Mouse (Mus musculus) intestine, embryonic 14.5 days (tissue): ENCODE data around the gene Stap1. TPM values are rescaled to one million over a fixed set of nuclear protein-coding genes. Genes with fewer than 3 reads are reported as not detected.

Source experiments
- ATAC-seq: fragments of 200-750 bp; cut with Nextera tagmentation; replicated peaks from 2 replicates; pipeline ENCODE4 v1.8.0; 2017; ENCODE audit warnings: low read depth, moderate number of reproducible peaks, moderate TSS enrichment, moderate library complexity; ENCODE audit not compliant: low FRiP score, low TSS enrichment
- DNase-seq: peaks from one replicate; pipeline ENCODE4 v3.0.0-alpha.2; 2018; ENCODE audit warnings: low spot score
- H3K27ac ChIP-seq: fragments of 300-500 bp; sonication (generic); 2 replicates; pipeline ENCODE4 v1.5.1; 2014; ENCODE audit warnings: low read depth, mild to moderate bottlenecking, control low read depth
- H3K27me3 ChIP-seq: fragments of 300-500 bp; sonication (generic); replicated peaks from 2 replicates; pipeline ENCODE4 v1.6.1; 2014; ENCODE audit warnings: low read length, control low read depth; ENCODE audit not compliant: control insufficient read depth, insufficient read depth
- H3K36me3 ChIP-seq: fragments of 300-500 bp; sonication (generic); 2 replicates; pipeline ENCODE4 v1.6.1; 2014; ENCODE audit warnings: low read length, control low read depth; ENCODE audit not compliant: control insufficient read depth, insufficient read depth
- H3K4me1 ChIP-seq: fragments of 300-500 bp; sonication (generic); replicated peaks from 2 replicates; pipeline ENCODE4 v1.6.1; 2014; ENCODE audit warnings: low read length, control low read depth, mixed read lengths; ENCODE audit not compliant: control insufficient read depth, insufficient read depth
- H3K4me2 ChIP-seq: fragments of 300-500 bp; sonication (generic); 2 replicates; pipeline ENCODE4 v1.6.1; 2014; ENCODE audit warnings: low read length
- H3K4me3 ChIP-seq: fragments of 300-500 bp; sonication (generic); 2 replicates; pipeline ENCODE4 v1.5.1; 2014; ENCODE audit warnings: low read depth, low read length, control low read depth, mixed read lengths
- H3K9ac ChIP-seq: fragments of 300-500 bp; sonication (generic); 2 replicates; pipeline ENCODE4 v1.6.1; 2014; ENCODE audit warnings: mild to moderate bottlenecking, low read length
- H3K9me3 ChIP-seq: fragments of 300-500 bp; sonication (generic); 2 replicates; pipeline ENCODE4 v1.6.1; 2016; ENCODE audit warnings: low read length, control low read depth; ENCODE audit not compliant: control insufficient read depth
- WGBS: fragments of 180-500 bp; shearing (Covaris S2); extraction: QIAGEN DNeasy Blood & Tissue Kit; methylation state at CpG from one replicate; pipeline ENCODE4 v1.1.7; 2014; 5-methylcytosine and 5-hydroxymethylcytosine counted together
- polyA plus RNA-seq: library from polyadenylated mRNA; unstranded; fragments of >200 nt; fragmentation: Nextera tagmentation; extraction: Ambion mirVana; gene quantifications from 2 replicates; pipeline ENCODE4 v1.2.1, GENCODE M21; 2014

Stap1 gene
- polyA plus RNA-seq, 1 experiment from 2014 or later, result 0.11 TPM

DNA sequence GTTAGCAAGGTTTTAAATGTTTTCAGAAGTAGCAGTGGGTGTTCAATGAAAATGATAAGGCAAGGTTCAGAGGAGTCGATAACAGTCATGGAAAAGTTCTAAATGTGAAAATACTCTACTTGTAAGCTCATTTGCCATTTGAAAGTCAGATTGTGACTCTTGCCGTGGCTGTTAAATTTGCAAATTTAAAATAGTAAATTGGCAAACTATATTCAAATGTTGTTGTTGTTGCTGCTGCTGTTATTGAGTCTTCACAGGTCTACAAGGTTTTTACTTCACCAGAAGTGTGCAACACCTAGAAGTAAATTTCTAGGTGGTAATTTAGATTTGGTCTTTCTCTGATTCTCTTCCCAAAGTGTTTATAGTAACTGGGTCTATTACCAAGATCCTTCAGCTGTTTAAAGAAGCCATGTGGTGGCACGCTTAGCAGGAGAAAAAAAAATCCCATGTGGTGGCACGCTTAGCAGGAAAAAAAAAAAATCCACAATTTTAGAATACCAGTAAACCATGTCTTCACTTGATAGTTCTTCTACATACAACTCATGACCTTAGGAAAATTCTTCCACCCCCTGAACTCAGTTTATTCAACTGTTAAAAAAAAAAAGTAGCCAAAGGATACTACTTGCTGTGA, 1.3 kb downstream of the Stap1 start:
- H3K4me2 ChIP-seq, result no peak overlapping the region
- H3K9me3 ChIP-seq, result no peaks in the 10 kb centered on the region
- H3K27me3 ChIP-seq, result no peaks in the 10 kb centered on the region
- no peak overlapping the region for H3K9ac ChIP-seq
- ATAC-seq (no peak), DNase-seq (no peak)
- 81% methylated on average over 4 of the region's 4 CpGs for WGBS
- H3K27ac ChIP-seq, result no peak overlapping the region
- H3K36me3 ChIP-seq, result no peaks in the 10 kb centered on the region
- no peaks in the 10 kb centered on the region for H3K4me1 ChIP-seq
- no peak overlapping the region for H3K4me3 ChIP-seq

- Histone ChIP-seq H3K9me3 (no peaks in the 10 kb centered on the region), H3K4me2 (no peak overlapping the region), H3K4me1 (no peaks in the 10 kb centered on the region), H3K27me3 (no peaks in the 10 kb centered on the region), H3K27ac (no peak overlapping the region), H3K36me3 (no peaks in the 10 kb centered on the region), H3K9ac (no peak overlapping the region), H3K4me3 (no peak overlapping the region)
- DNase-seq (no peak), ATAC-seq (no peak)
- 78% methylated on average over 3 of the region's 3 CpGs for WGBS
Observed at GRCm38 (mm10) chr5:86078720-86079334, 7.3 kb downstream of the Stap1 start.

DNA sequence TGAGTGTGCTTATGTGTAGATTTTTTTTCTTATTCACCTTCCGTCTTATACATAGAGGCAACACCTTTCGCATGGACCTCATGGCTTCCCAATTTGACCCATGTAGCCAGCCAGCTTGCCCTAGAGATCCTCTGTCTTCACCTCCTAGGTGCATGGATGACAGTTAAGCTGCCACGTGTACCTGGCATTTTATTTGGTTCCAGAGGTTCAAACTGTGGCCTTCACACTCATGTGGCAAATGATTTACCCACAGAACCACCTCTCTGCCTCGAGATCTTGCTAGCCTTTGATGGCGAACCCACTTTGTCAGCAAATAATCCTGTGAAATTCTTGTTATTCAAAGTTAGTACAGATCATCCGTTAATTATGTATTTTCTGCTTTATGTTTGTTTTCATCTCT, 12.4 kb downstream of the Stap1 start:
- 79% methylated on average over 6 of the region's 6 CpGs for WGBS
- no peaks in the 10 kb centered on the region for H3K9me3 ChIP-seq
- no peaks in the 10 kb centered on the region for H3K4me1 ChIP-seq
- H3K4me2 ChIP-seq, result no peak overlapping the region
- H3K4me3 ChIP-seq, result no peak overlapping the region
- DNase-seq, result no peak
- no peak for ATAC-seq
- H3K36me3 ChIP-seq, result no peaks in the 10 kb centered on the region
- no peak overlapping the region for H3K9ac ChIP-seq
- H3K27ac ChIP-seq, result no peak overlapping the region
- no peaks in the 10 kb centered on the region for H3K27me3 ChIP-seq

GRCm38 (mm10) chr5:86084979-86085378, 13.4 kb downstream of the Stap1 start:
- Histone ChIP-seq H3K27ac (no peak overlapping the region), H3K9me3 (no peaks in the 10 kb centered on the region), H3K4me1 (no peaks in the 10 kb centered on the region), H3K4me2 (no peak overlapping the region), H3K27me3 (no peaks in the 10 kb centered on the region), H3K9ac (no peak overlapping the region), H3K4me3 (no peak overlapping the region), H3K36me3 (no peaks in the 10 kb centered on the region)
- DNase-seq (no peak), ATAC-seq (no peak)
- 75% methylated on average over 7 of the region's 7 CpGs for WGBS

DNA sequence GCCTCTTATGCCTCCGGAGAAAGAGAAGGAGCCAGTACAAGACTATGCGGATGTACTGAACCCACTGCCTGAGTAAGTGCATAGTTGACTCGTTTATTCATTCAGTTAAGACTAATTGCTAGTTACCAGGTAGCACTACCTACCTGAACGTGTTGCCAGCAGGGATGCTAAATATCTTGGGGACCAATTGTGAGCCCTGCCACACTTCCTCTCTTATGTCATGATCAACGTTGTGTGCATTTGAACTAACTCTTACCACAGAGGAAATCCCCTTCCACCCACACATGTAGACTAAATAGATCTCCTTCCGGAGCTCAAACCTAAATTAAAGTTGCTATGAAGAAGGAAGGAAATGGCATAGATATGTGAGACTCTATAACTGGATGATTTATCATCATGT, 15.2 kb downstream of the Stap1 start:
- WGBS, result 74% methylated on average over 6 of the region's 6 CpGs
- H3K27ac ChIP-seq, result no peak overlapping the region
- DNase-seq, result no peak
- H3K4me1 ChIP-seq, result no peaks in the 10 kb centered on the region
- no peaks in the 10 kb centered on the region for H3K9me3 ChIP-seq
- no peak overlapping the region for H3K4me3 ChIP-seq
- no peak overlapping the region for H3K4me2 ChIP-seq
- no peaks in the 10 kb centered on the region for H3K36me3 ChIP-seq
- H3K9ac ChIP-seq, result no peak overlapping the region
- H3K27me3 ChIP-seq, result no peaks in the 10 kb centered on the region
- ATAC-seq, result no peak

GRCm38 (mm10) chr5:86094754-86095153, 23.2 kb downstream of the Stap1 start:
- Histone ChIP-seq H3K9me3 (no peaks in the 10 kb centered on the region), H3K9ac (no peak overlapping the region), H3K4me3 (no peak overlapping the region), H3K4me2 (no peak overlapping the region), H3K4me1 (no peaks in the 10 kb centered on the region), H3K36me3 (no peaks in the 10 kb centered on the region), H3K27me3 (no peaks in the 10 kb centered on the region), H3K27ac (no peak overlapping the region)
- DNase-seq (no peak), ATAC-seq (no peak)
- 80% methylated on average over 9 of the region's 9 CpGs for WGBS

DNA sequence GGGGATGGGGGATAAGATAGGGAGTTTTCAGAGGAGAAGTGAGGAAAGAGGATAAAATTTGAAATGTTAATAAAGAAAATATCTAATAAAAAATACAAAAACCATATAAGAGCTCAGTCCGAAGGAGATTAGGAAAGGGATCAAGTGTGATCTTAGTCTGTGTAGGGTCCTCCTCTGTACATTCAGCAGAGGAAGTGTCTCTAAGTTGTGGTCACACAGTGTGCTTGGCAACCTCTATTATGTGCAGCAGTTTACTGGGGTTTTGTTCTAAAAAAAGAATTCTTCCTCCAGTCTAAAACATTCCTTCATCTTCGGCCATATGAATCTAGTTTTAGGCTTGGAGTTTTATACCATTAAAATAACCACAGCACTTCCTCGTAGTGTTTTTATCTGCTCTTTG, 27.4 kb downstream of the Stap1 start:
- Histone ChIP-seq H3K4me1 (no peaks in the 10 kb centered on the region), H3K27me3 (no peaks in the 10 kb centered on the region), H3K4me3 (no peak overlapping the region), H3K36me3 (no peaks in the 10 kb centered on the region), H3K27ac (no peak overlapping the region), H3K9ac (no peak overlapping the region), H3K9me3 (no peaks in the 10 kb centered on the region), H3K4me2 (no peak overlapping the region)
- DNase-seq (no peak), ATAC-seq (no peak)
- 87% methylated on average over 3 of the region's 3 CpGs for WGBS

DNA sequence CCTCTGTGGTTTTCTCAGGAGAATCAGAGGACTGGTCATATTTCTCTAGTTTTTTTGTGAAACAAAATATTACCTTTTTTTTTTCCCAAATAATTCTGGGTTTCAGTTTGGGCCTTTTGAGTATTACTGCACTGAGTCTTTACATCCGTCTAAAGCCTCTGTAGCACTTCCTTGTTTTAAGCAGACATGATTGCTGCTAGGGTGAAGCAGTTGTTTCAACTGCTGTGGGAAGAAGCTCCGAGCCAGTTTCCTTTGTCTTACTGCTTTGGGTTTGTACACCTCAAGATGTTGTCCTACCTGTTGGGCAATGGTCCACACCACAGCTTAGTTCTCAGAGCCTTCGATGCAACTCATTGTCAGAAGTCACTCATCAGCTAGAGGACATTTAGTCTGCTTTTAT, 29.1 kb downstream of the Stap1 start:
- Histone ChIP-seq H3K4me2 (no peak overlapping the region), H3K27ac (no peak overlapping the region), H3K9ac (no peak overlapping the region), H3K36me3 (no peaks in the 10 kb centered on the region), H3K9me3 (no peaks in the 10 kb centered on the region), H3K4me3 (no peak overlapping the region), H3K4me1 (no peaks in the 10 kb centered on the region), H3K27me3 (no peaks in the 10 kb centered on the region)
- WGBS, result 74% methylated on average over 3 of the region's 3 CpGs
- DNase-seq (no peak), ATAC-seq (no peak)

DNA sequence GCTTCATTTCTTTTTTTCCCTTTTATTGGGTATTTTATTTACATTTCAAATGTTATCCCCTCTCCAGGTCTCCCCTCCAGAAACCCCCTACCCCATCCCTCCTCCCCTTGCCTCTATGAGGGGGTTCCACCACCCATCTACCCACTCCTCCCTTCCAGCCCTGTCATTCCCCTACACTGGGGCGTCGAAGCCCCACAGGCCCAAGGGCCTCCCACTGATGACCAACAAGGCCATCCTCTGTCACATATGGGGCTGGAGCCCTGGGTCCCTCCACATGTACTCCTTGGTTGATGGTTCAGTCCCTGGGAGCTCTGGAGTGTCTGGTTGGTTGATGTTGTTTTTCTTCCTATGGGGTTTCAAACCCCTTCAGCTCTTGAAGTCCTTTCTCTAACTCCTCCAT, 30.6 kb downstream of the Stap1 start:
- no peak for ATAC-seq
- no peak overlapping the region for H3K27ac ChIP-seq
- H3K9me3 ChIP-seq, result no peaks in the 10 kb centered on the region
- 96% methylated on average over 2 of the region's 2 CpGs for WGBS
- no peaks in the 10 kb centered on the region for H3K27me3 ChIP-seq
- H3K9ac ChIP-seq, result no peak overlapping the region
- no peak overlapping the region for H3K4me3 ChIP-seq
- H3K36me3 ChIP-seq, result no peaks in the 10 kb centered on the region
- H3K4me1 ChIP-seq, result no peaks in the 10 kb centered on the region
- H3K4me2 ChIP-seq, result no peak overlapping the region
- no peak for DNase-seq
